Mouse (Mus musculus) MEL (cell line): ENCODE results near the gene Cchcr1. TPM values are rescaled to one million over a fixed set of nuclear protein-coding genes. Genes with fewer than 3 reads are reported as not detected.

ENCODE experiments used
- DNase-seq: peaks from one replicate; pipeline ENCODE4 v3.0.0; 2011; ENCODE audit warnings: low read depth, low spot score
- H3K27ac ChIP-seq: 2 replicates; pipeline ENCODE4 v1.5.1; 2012; ENCODE audit warnings: low read depth, mild to moderate bottlenecking, control low read depth, low read length, moderate library complexity; ENCODE audit not compliant: control insufficient read depth
- H3K27me3 ChIP-seq, 2 experiments: fragments of 150-350 bp in 1 of 2; sonication (generic) in 1 of 2; 2 replicates each; pipeline ENCODE4 v1.6.1; 2012; ENCODE audit warnings: low read length in 2 of 2, mild to moderate bottlenecking in 2 of 2, improper control_type of control experiment in 1 of 2, moderate library complexity in 1 of 2; ENCODE audit not compliant: insufficient read depth in 2 of 2, control insufficient read depth in 1 of 2
- H3K36me3 ChIP-seq, 2 experiments: 2 replicates each; pipeline ENCODE4 v1.6.1; 2012 to 2014; ENCODE audit warnings: low read length in 2 of 2, improper control_type of control experiment in 1 of 2, inconsistent platforms in 1 of 2, mild to moderate bottlenecking in 1 of 2; ENCODE audit not compliant: insufficient read depth in 2 of 2, control insufficient read depth in 1 of 2
- H3K4me1 ChIP-seq, 2 experiments: fragments of 150-350 bp in 1 of 2; sonication (generic) in 1 of 2; 2 replicates each; pipeline ENCODE4 v1.6.1; 2012; ENCODE audit warnings: low read length in 2 of 2, improper control_type of control experiment in 1 of 2, mild to moderate bottlenecking in 1 of 2; ENCODE audit not compliant: insufficient read depth in 2 of 2, control insufficient read depth in 1 of 2
- H3K4me3 ChIP-seq, 2 experiments: fragments of 150-350 bp in 1 of 2; sonication (generic) in 1 of 2; 2 replicates each; pipeline ENCODE4 v1.5.1; 2012; ENCODE audit warnings: low read depth in 2 of 2, low read length in 2 of 2, mild to moderate bottlenecking in 2 of 2, moderate library complexity in 2 of 2, control low read depth in 1 of 2, improper control_type of control experiment in 1 of 2; ENCODE audit not compliant: control insufficient read depth in 1 of 2, insufficient read depth in 1 of 2
- H3K79me2 ChIP-seq: 2 replicates; pipeline ENCODE4 v1.6.1; 2012; ENCODE audit warnings: mild to moderate bottlenecking, low read length, moderate library complexity; ENCODE audit not compliant: control insufficient read depth, poor library complexity, insufficient read depth
- H3K9ac ChIP-seq: 2 replicates; pipeline ENCODE4 v1.6.1; 2012; ENCODE audit warnings: low read depth, mild to moderate bottlenecking, control low read depth, low read length, moderate library complexity; ENCODE audit not compliant: control insufficient read depth, poor library complexity, severe bottlenecking
- H3K9me3 ChIP-seq: fragments of 150-350 bp; sonication (generic); replicated peaks from 2 replicates; pipeline ENCODE4 v1.6.1; 2012; ENCODE audit warnings: mild to moderate bottlenecking, low read length, improper control_type of control experiment, moderate library complexity; ENCODE audit not compliant: insufficient read depth
- BHLHE40 ChIP-seq: IDR thresholded peaks from 2 replicates; pipeline ENCODE4 v1.6.1; 2012; ENCODE audit warnings: low read depth, mild to moderate bottlenecking, inconsistent platforms, low read length, improper control_type of control experiment, borderline replicate concordance
- CHD1 ChIP-seq: IDR thresholded peaks from 2 replicates; pipeline ENCODE4 v1.6.1; 2012; ENCODE audit warnings: low read depth, mild to moderate bottlenecking, inconsistent platforms, low read length, improper control_type of control experiment
- CHD2 ChIP-seq: IDR thresholded peaks from 2 replicates; pipeline ENCODE4 v1.6.1; 2011; ENCODE audit warnings: low read length, improper control_type of control experiment
- CTCF ChIP-seq, 3 experiments: IDR thresholded peaks in 2 of 3; conservative IDR thresholded peaks in 1 of 3; 2 replicates each; pipeline ENCODE4 v1.5.1; 2011 to 2012; ENCODE audit warnings: low read length in 3 of 3, low read depth in 2 of 3, mild to moderate bottlenecking in 2 of 3, improper control_type of control experiment in 1 of 3, inconsistent platforms in 1 of 3, mixed read lengths in 1 of 3, moderate library complexity in 1 of 3; ENCODE audit not compliant: control insufficient read depth in 1 of 3, insufficient read depth in 1 of 3, poor library complexity in 1 of 3, severe bottlenecking in 1 of 3
- E2F4 ChIP-seq: IDR thresholded peaks from 2 replicates; pipeline ENCODE4 v1.6.1; 2011; ENCODE audit warnings: low read depth, low read length, improper control_type of control experiment, borderline replicate concordance
- ELF1 ChIP-seq: IDR thresholded peaks from 2 replicates; pipeline ENCODE4 v1.6.1; 2014; ENCODE audit warnings: low read depth, mild to moderate bottlenecking, inconsistent platforms, low read length, improper control_type of control experiment, moderate library complexity
- ETS1 ChIP-seq: IDR thresholded peaks from 2 replicates; pipeline ENCODE4 v1.6.1; 2012; ENCODE audit warnings: low read depth, mild to moderate bottlenecking, inconsistent platforms, low read length, improper control_type of control experiment, moderate library complexity
- GATA1 ChIP-seq: IDR thresholded peaks from 2 replicates; pipeline ENCODE4 v1.6.1; 2011; ENCODE audit warnings: low read depth, low read length, improper control_type of control experiment
- HCFC1 ChIP-seq: IDR thresholded peaks from 2 replicates; pipeline ENCODE4 v1.6.1; 2012; ENCODE audit warnings: low read depth, mild to moderate bottlenecking, inconsistent platforms, low read length, improper control_type of control experiment, moderate library complexity
- MAX ChIP-seq: IDR thresholded peaks from 2 replicates; pipeline ENCODE4 v1.6.1; 2011; ENCODE audit warnings: low read length, improper control_type of control experiment
- MAZ ChIP-seq: IDR thresholded peaks from 2 replicates; pipeline ENCODE4 v1.6.1; 2012; ENCODE audit warnings: low read depth, mild to moderate bottlenecking, inconsistent platforms, low read length, improper control_type of control experiment
- MXI1 ChIP-seq: IDR thresholded peaks from 2 replicates; pipeline ENCODE4 v1.6.1; 2011; ENCODE audit warnings: mild to moderate bottlenecking, low read depth, low read length, improper control_type of control experiment
- POLR2A ChIP-seq, 2 experiments: IDR thresholded peaks; 2 replicates each; pipeline ENCODE4 v1.6.1; 2011 to 2012; ENCODE audit warnings: low read length in 2 of 2, mild to moderate bottlenecking in 2 of 2, control low read depth in 1 of 2, improper control_type of control experiment in 1 of 2, low read depth in 1 of 2, moderate library complexity in 1 of 2; ENCODE audit not compliant: control insufficient read depth in 1 of 2, insufficient read depth in 1 of 2, poor library complexity in 1 of 2
- POLR2AphosphoS2 ChIP-seq: IDR thresholded peaks from 2 replicates; pipeline ENCODE4 v1.6.1; 2011; ENCODE audit warnings: low read length, improper control_type of control experiment
- POLR2AphosphoS5 ChIP-seq: IDR thresholded peaks from 2 replicates; pipeline ENCODE4 v1.6.1; 2012; ENCODE audit warnings: low read depth, borderline replicate concordance, mild to moderate bottlenecking, inconsistent platforms, low read length, moderate library complexity, mixed read lengths
- SMC3 ChIP-seq: IDR thresholded peaks from 2 replicates; pipeline ENCODE4 v1.6.1; 2011; ENCODE audit warnings: low read depth, low read length, improper control_type of control experiment
- TCF12 ChIP-seq: IDR thresholded peaks from 2 replicates; pipeline ENCODE4 v1.6.1; 2014; ENCODE audit warnings: low read depth, mild to moderate bottlenecking, inconsistent platforms, low read length, improper control_type of control experiment, moderate library complexity
- UBTF ChIP-seq: IDR thresholded peaks from 2 replicates; pipeline ENCODE4 v1.6.1; 2012; ENCODE audit warnings: low read depth, mild to moderate bottlenecking, inconsistent platforms, low read length, improper control_type of control experiment, moderate library complexity, borderline replicate concordance; ENCODE audit not compliant: insufficient read depth
- USF2 ChIP-seq, 2 experiments: IDR thresholded peaks; 2 replicates each; pipeline ENCODE4 v1.6.1; 2011 to 2012; ENCODE audit warnings: improper control_type of control experiment in 2 of 2, low read length in 2 of 2, borderline replicate concordance in 1 of 2, inconsistent platforms in 1 of 2, low read depth in 1 of 2, mild to moderate bottlenecking in 1 of 2; ENCODE audit not compliant: insufficient read depth in 1 of 2
- ZC3H11A ChIP-seq: IDR thresholded peaks from 2 replicates; pipeline ENCODE4 v1.6.1; 2012; ENCODE audit warnings: low read depth, mild to moderate bottlenecking, inconsistent platforms, low read length, improper control_type of control experiment
- ZMIZ1 ChIP-seq: IDR thresholded peaks from 2 replicates; pipeline ENCODE4 v1.6.1; 2012; ENCODE audit warnings: low read depth, mild to moderate bottlenecking, inconsistent platforms, low read length, improper control_type of control experiment, moderate library complexity
- ZNF384 ChIP-seq: IDR thresholded peaks from 2 replicates; pipeline ENCODE4 v1.6.1; 2012; ENCODE audit warnings: low read depth, mild to moderate bottlenecking, inconsistent platforms, low read length, improper control_type of control experiment
- polyA plus RNA-seq, 2 experiments: library from polyadenylated mRNA; stranded (reverse) in 1 of 2; unstranded in 1 of 2; fragments of >175 nt in 1 of 2; fragments of >200 nt in 1 of 2; gene quantifications; 2 replicates each; pipeline versions ENCODE4 v1.2.1 to v1.2.4; 2012; ENCODE audit warnings: low replicate concordance in 2 of 2, low read depth in 1 of 2; ENCODE audit not compliant: insufficient read length in 2 of 2, insufficient read depth in 1 of 2, missing spikeins in 1 of 2
- total RNA-seq: library from RNA; depleted of rRNA; stranded (reverse); fragments of 300-350 nt; gene quantifications from 2 replicates; pipeline ENCODE4 v1.2.3, GENCODE M21; 2012

Gene Cchcr1
- total and polyA plus RNA-seq, 3 experiments = 14.3 to 21.7 TPM; not detected in 1

GRCm38 (mm10) chr17:35569091-35569944 lies 52.4 kb downstream of the Cchcr1 start:
- Histone ChIP-seq H3K4me3 (no peak overlapping the region), H3K9ac (no peak overlapping the region), H3K4me1 (no peaks in the 10 kb centered on the region), H3K27ac (no peak overlapping the region), H3K79me2 (no peaks in the 10 kb centered on the region), H3K27me3 (peaks cover 5 to 8% of the 10 kb centered on the region in 2 experiments), H3K9me3 (no peaks in the 10 kb centered on the region), H3K36me3 (no peaks in the 10 kb centered on the region)
- TF ChIP-seq E2F4 (no peak), CTCF (IDR thresholded peaks at IDR 0.05 in 2 of 3, conservative IDR thresholded peaks at IDR 0.05 in 1 of 3; ENCODE audit: control insufficient read depth in 1 of 3, insufficient read depth in 1 of 3, low read depth in 2 of 3, low read length in 3 of 3, poor library complexity in 1 of 3, severe bottlenecking in 1 of 3) (no peak), POLR2AphosphoS5 (no peak), ELF1 (no peak), ZMIZ1 (no peak), GATA1 (no peak), UBTF (no peak), SMC3 (no peak), ZNF384 (no peak), BHLHE40 (no peak), TCF12 (no peak), POLR2A (IDR thresholded peaks at IDR 0.05; ENCODE audit: control insufficient read depth in 1 of 2, insufficient read depth in 1 of 2, low read depth in 1 of 2, low read length in 2 of 2, poor library complexity in 1 of 2) (no peak), MAX (no peak)
- no peak for DNase-seq

DNA sequence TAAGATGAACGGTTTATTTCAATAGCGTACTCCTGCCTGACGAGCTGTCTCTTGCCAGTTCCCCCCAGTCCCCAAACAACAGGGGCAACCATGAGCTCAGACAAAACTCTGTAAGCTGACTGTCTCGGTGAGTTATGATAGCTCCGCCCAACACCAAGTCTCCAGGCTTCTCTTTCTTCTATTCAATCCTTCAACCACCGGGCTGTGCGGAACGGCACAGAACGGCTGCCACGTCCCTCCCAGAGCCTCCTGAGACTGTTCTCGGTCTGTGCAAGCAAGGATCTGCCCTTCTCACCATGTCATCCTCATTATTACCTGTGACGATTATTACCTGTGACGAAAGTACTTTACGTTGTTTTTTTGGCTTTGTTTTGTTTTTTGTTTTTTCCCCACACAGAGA lies 53.9 kb downstream of the Cchcr1 start:
- Histone ChIP-seq H3K9ac (no peak overlapping the region), H3K36me3 (no peaks in the 10 kb centered on the region)
- no peak for TF ChIP-seq ZC3H11A
- no peak for TF ChIP-seq MAZ
- no peak for TF ChIP-seq CHD2
- TF ChIP-seq GATA1 = no peak
- TF ChIP-seq USF2 (IDR thresholded peaks at IDR 0.05; ENCODE audit: borderline replicate concordance in 1 of 2, insufficient read depth in 1 of 2, low read depth in 1 of 2, low read length in 2 of 2) = no peak
- no peak for TF ChIP-seq ETS1
- no peak for TF ChIP-seq MXI1
- no peak for TF ChIP-seq CHD1
- no peak for TF ChIP-seq POLR2AphosphoS2
- TF ChIP-seq POLR2AphosphoS5 = no peak
- TF ChIP-seq MAX = no peak
- no peak for TF ChIP-seq HCFC1
- TF ChIP-seq, all 39 proteins: peak for 0
- no peak overlapping the region for H3K27ac ChIP-seq
- no peaks in the 10 kb centered on the region for H3K4me1 ChIP-seq
- H3K4me3 ChIP-seq = no peak overlapping the region
- no peak for DNase-seq
- peaks cover 5 to 10% of the 10 kb centered on the region in 2 experiments for H3K27me3 ChIP-seq
- no peaks in the 10 kb centered on the region for H3K9me3 ChIP-seq
- H3K79me2 ChIP-seq = no peaks in the 10 kb centered on the region
